Mouse (Mus musculus) forebrain, postnatal 0 days (tissue): ENCODE results near the gene Pde4d. TPM values are rescaled to one million over a fixed set of nuclear protein-coding genes. Genes with fewer than 3 reads are reported as not detected.

ENCODE experiments used
- ATAC-seq: fragments of 200-750 bp; cut with Nextera tagmentation; 2 replicates; pipeline ENCODE4 v1.8.0; 2017; ENCODE audit warnings: mild to moderate bottlenecking, moderate library complexity
- DNase-seq: peaks from one replicate; pipeline ENCODE4 v3.0.0-alpha.2; 2015
- H3K27ac ChIP-seq: fragments of 300-500 bp; sonication (generic); 2 replicates; pipeline ENCODE4 v1.5.1; 2014; ENCODE audit warnings: low read depth, mild to moderate bottlenecking, antibody characterized with exemption, low read length, moderate library complexity, mixed read lengths
- H3K27me3 ChIP-seq: fragments of 300-500 bp; sonication (generic); 2 replicates; pipeline ENCODE4 v1.6.1; 2014; ENCODE audit warnings: mild to moderate bottlenecking, low read length, mixed read lengths; ENCODE audit not compliant: insufficient read depth
- H3K36me3 ChIP-seq: fragments of 300-500 bp; sonication (generic); 2 replicates; pipeline ENCODE4 v1.6.1; 2014; ENCODE audit warnings: mild to moderate bottlenecking, moderate library complexity; ENCODE audit not compliant: insufficient read depth
- H3K4me1 ChIP-seq: fragments of 300-500 bp; sonication (generic); 2 replicates; pipeline ENCODE4 v1.6.1; 2014; ENCODE audit warnings: antibody characterized with exemption; ENCODE audit not compliant: insufficient read depth
- H3K4me2 ChIP-seq: fragments of 300-500 bp; sonication (generic); 2 replicates; pipeline ENCODE4 v1.6.1; 2014; ENCODE audit warnings: low read depth, mild to moderate bottlenecking, moderate library complexity
- H3K4me3 ChIP-seq: fragments of 300-500 bp; sonication (generic); 2 replicates; pipeline ENCODE4 v1.5.1; 2014; ENCODE audit warnings: low read depth, low read length, mixed read lengths
- H3K9ac ChIP-seq: fragments of 300-500 bp; sonication (generic); 2 replicates; pipeline ENCODE4 v1.6.1; 2014; ENCODE audit warnings: mild to moderate bottlenecking
- H3K9me3 ChIP-seq: fragments of 300-500 bp; sonication (generic); 2 replicates; pipeline ENCODE4 v1.6.1; 2016; ENCODE audit warnings: low read length
- CTCF ChIP-seq: sonication (generic); IDR thresholded peaks from 2 replicates; pipeline ENCODE4 v1.5.1; 2016; ENCODE audit warnings: antibody characterized with exemption, control low read depth, low read depth
- WGBS: fragments of 180-500 bp; shearing (Covaris S2); extraction: QIAGEN DNeasy Blood & Tissue Kit; methylation state at CpG from one replicate; pipeline ENCODE4 v1.1.7; 2014; 5-methylcytosine and 5-hydroxymethylcytosine counted together
- polyA plus RNA-seq: library from polyadenylated mRNA; unstranded; fragments of >200 nt; fragmentation: Nextera tagmentation; extraction: Ambion mirVana; gene quantifications from 2 replicates; pipeline ENCODE4 v1.2.1, GENCODE M21; 2015
- total RNA-seq: library from RNA; depleted of rRNA; stranded (reverse); fragments of >200 nt; gene quantifications from 2 replicates; pipeline ENCODE4 v1.2.3, GENCODE M21; 2014

The Pde4d gene
- total and polyA plus RNA-seq, 2 experiments from 2014 or later: 13.2 to 78.8 TPM

GRCm38 (mm10) chr13:108862173-108862572 is 412.4 kb downstream of the Pde4d start:
- no peak for TF ChIP-seq CTCF
- H3K4me1 ChIP-seq: no peaks in the 10 kb centered on the region
- no peaks in the 10 kb centered on the region for H3K27me3 ChIP-seq
- DNase-seq: no peak
- H3K27ac ChIP-seq: no peak overlapping the region
- H3K9ac ChIP-seq: no peak overlapping the region
- no peak overlapping the region for H3K4me2 ChIP-seq
- no peak overlapping the region for H3K4me3 ChIP-seq
- no peaks in the 10 kb centered on the region for H3K9me3 ChIP-seq
- ATAC-seq: no peak
- H3K36me3 ChIP-seq: no peaks in the 10 kb centered on the region
- WGBS: 77% methylated on average over 5 of the region's 5 CpGs

- H3K4me2 ChIP-seq: no peak overlapping the region
- TF ChIP-seq CTCF: no peak
- H3K4me1 ChIP-seq: no peaks in the 10 kb centered on the region
- no peaks in the 10 kb centered on the region for H3K36me3 ChIP-seq
- no peaks in the 10 kb centered on the region for H3K9me3 ChIP-seq
- H3K27me3 ChIP-seq: no peaks in the 10 kb centered on the region
- peak; percentile 10 for DNase-seq
- 75% methylated on average over 5 of the region's 5 CpGs for WGBS
- ATAC-seq: no peak; the same call in 1 of the 2 replicates
- H3K9ac ChIP-seq: no peak overlapping the region
- no peak overlapping the region for H3K4me3 ChIP-seq
- no peak overlapping the region for H3K27ac ChIP-seq
Observed at GRCm38 (mm10) chr13:108900160-108900559, 450.4 kb downstream of the Pde4d start.

DNA sequence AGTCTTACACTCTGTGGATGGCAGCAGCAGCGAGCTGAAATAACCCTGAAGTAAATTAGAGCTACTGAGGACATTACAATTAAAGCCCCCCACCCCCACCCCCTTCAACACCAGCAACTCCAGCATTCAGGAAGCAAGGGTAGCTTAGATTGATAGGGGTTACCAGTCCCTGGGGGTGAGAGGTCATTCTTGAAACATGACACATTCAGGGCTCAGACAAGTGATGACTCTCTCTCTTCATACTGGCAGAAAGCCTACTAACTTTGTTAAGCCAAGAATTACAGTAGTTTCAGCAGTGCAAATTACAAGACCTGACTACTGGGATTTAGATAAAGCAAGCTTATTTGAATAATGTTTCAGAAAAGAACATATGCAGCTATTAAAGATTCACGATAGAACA is 455.4 kb downstream of the Pde4d start:
- Histone ChIP-seq H3K4me3 (no peak overlapping the region), H3K4me2 (no peak overlapping the region), H3K27ac (no peak overlapping the region), H3K27me3 (no peaks in the 10 kb centered on the region), H3K4me1 (no peaks in the 10 kb centered on the region), H3K9ac (no peak overlapping the region), H3K9me3 (no peaks in the 10 kb centered on the region), H3K36me3 (no peaks in the 10 kb centered on the region)
- DNase-seq (no peak), ATAC-seq (no peak)
- 50% methylated on average over 2 of the region's 2 CpGs for WGBS
- no peak for TF ChIP-seq CTCF

- H3K36me3 ChIP-seq: no peaks in the 10 kb centered on the region
- no peaks in the 10 kb centered on the region for H3K27me3 ChIP-seq
- H3K27ac ChIP-seq: no peak overlapping the region
- no peak for TF ChIP-seq CTCF
- WGBS: 92% methylated on average over 2 of the region's 2 CpGs
- no peak overlapping the region for H3K4me2 ChIP-seq
- ATAC-seq (no peak), DNase-seq (no peak)
- no peak overlapping the region for H3K4me3 ChIP-seq
- no peak overlapping the region for H3K9ac ChIP-seq
- no peaks in the 10 kb centered on the region for H3K4me1 ChIP-seq
- H3K9me3 ChIP-seq: no peaks in the 10 kb centered on the region
Observed at GRCm38 (mm10) chr13:108909193-108909592, 459.4 kb downstream of the Pde4d start.

GRCm38 (mm10) chr13:108914626-108915025 is 464.9 kb downstream of the Pde4d start:
- Histone ChIP-seq H3K27ac (no peak overlapping the region), H3K36me3 (no peaks in the 10 kb centered on the region), H3K9me3 (no peaks in the 10 kb centered on the region), H3K4me2 (no peak overlapping the region), H3K9ac (no peak overlapping the region), H3K4me3 (no peak overlapping the region), H3K4me1 (no peaks in the 10 kb centered on the region), H3K27me3 (no peaks in the 10 kb centered on the region)
- DNase-seq: no peak
- ATAC-seq: no peak
- 47% methylated on average over 3 of the region's 3 CpGs for WGBS
- no peak for TF ChIP-seq CTCF

DNA sequence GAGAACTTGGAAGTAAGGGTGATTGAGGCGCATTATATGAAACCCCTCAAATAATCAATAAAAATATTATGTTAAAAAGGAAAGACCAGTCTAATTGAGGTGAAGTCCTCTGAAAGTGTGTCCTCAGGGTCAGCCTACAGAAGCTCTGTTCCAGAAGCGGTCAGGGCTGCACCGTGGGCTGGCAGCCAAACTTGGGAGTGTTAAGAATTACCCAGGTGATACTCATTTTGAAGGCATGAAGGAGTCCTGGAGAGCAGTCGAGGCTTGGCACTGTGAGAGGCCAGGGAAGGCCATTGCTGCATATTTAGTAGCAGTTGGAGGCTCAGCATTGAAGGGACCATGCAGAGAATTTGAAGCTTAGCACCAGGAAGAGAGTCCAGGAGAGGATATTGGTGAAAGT is 471.4 kb downstream of the Pde4d start:
- H3K4me3 ChIP-seq: no peak overlapping the region
- H3K4me1 ChIP-seq: no peaks in the 10 kb centered on the region
- DNase-seq (no peak), ATAC-seq (no peak)
- H3K36me3 ChIP-seq: no peaks in the 10 kb centered on the region
- H3K9me3 ChIP-seq: no peaks in the 10 kb centered on the region
- no peak overlapping the region for H3K9ac ChIP-seq
- no peak overlapping the region for H3K27ac ChIP-seq
- TF ChIP-seq CTCF: no peak
- WGBS: 77% methylated on average over 4 of the region's 4 CpGs
- no peaks in the 10 kb centered on the region for H3K27me3 ChIP-seq
- no peak overlapping the region for H3K4me2 ChIP-seq

DNA sequence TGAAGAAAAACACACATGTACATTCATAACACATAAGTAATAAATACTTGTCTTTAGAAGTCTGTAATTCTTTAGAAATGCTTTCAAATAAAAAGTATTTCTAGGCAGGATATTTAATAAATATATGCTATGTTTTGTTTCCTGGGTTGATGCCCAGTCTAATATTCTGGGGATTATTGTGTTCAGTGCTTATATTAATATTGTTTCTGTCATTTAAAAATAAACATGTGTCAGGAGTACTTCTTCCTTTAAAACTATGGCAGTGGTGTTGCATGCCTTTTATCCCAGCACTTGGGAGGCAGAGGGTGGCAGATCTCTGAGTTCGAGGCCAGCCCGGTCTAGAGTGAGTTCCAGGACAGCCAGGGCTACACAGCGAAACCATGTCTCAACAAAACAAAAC is 485.1 kb downstream of the Pde4d start:
- Histone ChIP-seq H3K27me3 (no peaks in the 10 kb centered on the region), H3K9me3 (no peaks in the 10 kb centered on the region), H3K4me3 (no peak overlapping the region), H3K9ac (no peak overlapping the region), H3K27ac (no peak overlapping the region), H3K36me3 (no peaks in the 10 kb centered on the region), H3K4me1 (no peaks in the 10 kb centered on the region), H3K4me2 (no peak overlapping the region)
- no peak for TF ChIP-seq CTCF
- WGBS: 96% methylated on average over 3 of the region's 3 CpGs
- ATAC-seq: no peak
- no peak for DNase-seq

DNA sequence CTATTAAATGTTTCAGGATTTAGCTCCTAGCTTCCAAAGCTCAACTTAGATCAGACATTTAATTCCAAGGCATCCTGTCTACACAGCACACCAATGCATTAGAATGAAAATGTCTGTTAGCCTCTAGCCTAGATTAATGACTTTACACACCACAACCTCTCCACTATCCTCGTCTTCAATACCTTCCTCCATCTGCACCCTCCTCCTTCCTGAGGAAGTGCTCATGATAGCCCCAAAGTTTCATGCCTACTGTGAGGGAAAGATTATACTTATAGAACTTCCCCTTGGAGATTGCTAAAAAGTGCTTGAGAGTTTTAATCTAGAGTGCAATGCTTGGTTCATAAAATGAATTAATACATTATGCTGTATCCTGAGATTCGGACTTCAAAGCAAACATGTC is 487.5 kb downstream of the Pde4d start:
- Histone ChIP-seq H3K9me3 (no peaks in the 10 kb centered on the region), H3K4me2 (no peak overlapping the region), H3K4me1 (no peaks in the 10 kb centered on the region), H3K27ac (no peak overlapping the region), H3K36me3 (no peaks in the 10 kb centered on the region), H3K9ac (no peak overlapping the region), H3K27me3 (no peaks in the 10 kb centered on the region), H3K4me3 (no peak overlapping the region)
- ATAC-seq (no peak), DNase-seq (no peak)
- no peak for TF ChIP-seq CTCF
- WGBS: 71% methylated on average over 2 of the region's 2 CpGs
